Mouse (Mus musculus): ENCODE data around the gene Fam160a2. TPM values are rescaled to one million over a fixed set of nuclear protein-coding genes. Genes with fewer than 3 reads are reported as not detected.
"Not testable (repeated sequence)": the region's sequence is repeated elsewhere in the genome, so short reads cannot be mapped to it uniquely, and the experiment has no call there.

Fam160a2 gene
- total RNA-seq, 2 experiments from 2014 or later: 52.9 to 66.4 TPM

- DNase-seq (ENCODE audit: extremely low spot score in 1 of 2, low spot score in 1 of 2): no peak
These were observed 4.6 kb downstream of the Fam160a2 start for GRCm38 (mm10) chr7:105395131-105395820.

GRCm38 (mm10) chr7:105394606-105395005 lies 5.2 kb downstream of the Fam160a2 start:
- DNase-seq (ENCODE audit: extremely low spot score in 1 of 2, low spot score in 1 of 2): no peak

GRCm38 (mm10) chr7:105390236-105390635 lies 9.6 kb downstream of the Fam160a2 start:
- no peak for DNase-seq (ENCODE audit: extremely low spot score in 1 of 2, low spot score in 1 of 2)

GRCm38 (mm10) chr7:105387696-105388095 lies 12.2 kb downstream of the Fam160a2 start:
- no peak for DNase-seq (ENCODE audit: extremely low spot score in 1 of 2, low spot score in 1 of 2)

GRCm38 (mm10) chr7:105380329-105380728 lies 19.5 kb downstream of the Fam160a2 start:
- no peak for DNase-seq (ENCODE audit: extremely low spot score in 1 of 2, low spot score in 1 of 2)

- no peak for DNase-seq (ENCODE audit: extremely low spot score in 1 of 2, low spot score in 1 of 2)
These were observed 25.0 kb downstream of the Fam160a2 start, which contains the start of gene Gm5901 for GRCm38 (mm10) chr7:105374866-105375265. Gene Gm5901, plus strand, starts transcription at chr7:105375038.

GRCm38 (mm10) chr7:105373976-105374375 lies 25.9 kb downstream of the Fam160a2 start:
- DNase-seq (ENCODE audit: extremely low spot score in 1 of 2, low spot score in 1 of 2): no peak

GRCm38 (mm10) chr7:105373509-105373908 lies 26.3 kb downstream of the Fam160a2 start:
- no peak for DNase-seq (ENCODE audit: extremely low spot score in 1 of 2, low spot score in 1 of 2)

- DNase-seq (ENCODE audit: extremely low spot score in 1 of 2, low spot score in 1 of 2): no peak
These were observed 26.9 kb downstream of the Fam160a2 start for GRCm38 (mm10) chr7:105372912-105373311.

- DNase-seq (ENCODE audit: extremely low spot score in 1 of 2, low spot score in 1 of 2): no peak
These were observed 31.3 kb downstream of the Fam160a2 start for GRCm38 (mm10) chr7:105368521-105368920.

GRCm38 (mm10) chr7:105367930-105368329 lies 31.9 kb downstream of the Fam160a2 start, which contains the start of gene Olfr692:
Gene Olfr692, plus strand, starts transcription at chr7:105368230.
- no peak for DNase-seq (ENCODE audit: extremely low spot score in 1 of 2, low spot score in 1 of 2)

GRCm38 (mm10) chr7:105367268-105367667 lies 32.6 kb downstream of the Fam160a2 start:
- no peak for DNase-seq (ENCODE audit: extremely low spot score in 1 of 2, low spot score in 1 of 2)

- no peak for DNase-seq (ENCODE audit: extremely low spot score in 1 of 2, low spot score in 1 of 2)
These were observed 38.1 kb downstream of the Fam160a2 start for GRCm38 (mm10) chr7:105361713-105362112.

- not testable (repeated sequence) for DNase-seq (ENCODE audit: extremely low spot score in 1 of 2, low spot score in 1 of 2)
These were observed 43.4 kb downstream of the Fam160a2 start for GRCm38 (mm10) chr7:105356487-105356886.

- DNase-seq (ENCODE audit: extremely low spot score in 1 of 2, low spot score in 1 of 2): not testable (repeated sequence)
These were observed 43.8 kb downstream of the Fam160a2 start for GRCm38 (mm10) chr7:105356064-105356463.

- no peak for DNase-seq (ENCODE audit: extremely low spot score in 1 of 2, low spot score in 1 of 2)
These were observed 57.1 kb downstream of the Fam160a2 start for GRCm38 (mm10) chr7:105342752-105343151.

- DNase-seq (ENCODE audit: extremely low spot score in 1 of 2, low spot score in 1 of 2): no peak
These were observed 57.7 kb downstream of the Fam160a2 start, which contains the start of gene Olfr691 for GRCm38 (mm10) chr7:105342170-105342569. Gene Olfr691, minus strand, starts transcription at chr7:105342270.

GRCm38 (mm10) chr7:105334004-105334403 lies 65.8 kb downstream of the Fam160a2 start, which contains the start of gene Olfr690:
Gene Olfr690, minus strand, starts transcription at chr7:105334104.
- DNase-seq (ENCODE audit: extremely low spot score in 1 of 2, low spot score in 1 of 2): no peak

- no peak for DNase-seq (ENCODE audit: extremely low spot score in 1 of 2, low spot score in 1 of 2)
These were observed 74.6 kb downstream of the Fam160a2 start for GRCm38 (mm10) chr7:105325302-105325701.

All from layer of hippocampus, postnatal 25 days (tissue).